Mouse (Mus musculus) lung, adult 2 months (tissue): ENCODE data around the gene Snrpc.

Experiments used
- CTCF ChIP-seq: fragments of 200-500 bp; IDR thresholded peaks from 2 replicates; pipeline ENCODE4 v1.5.1; 2011; ENCODE audit warnings: mild to moderate bottlenecking, low read length, control low read depth; ENCODE audit not compliant: insufficient read depth
- POLR2A ChIP-seq: fragments of 200-500 bp; IDR thresholded peaks from 2 replicates; pipeline ENCODE4 v1.6.1; 2011; ENCODE audit warnings: low read depth, mild to moderate bottlenecking, control low read depth, low read length, borderline replicate concordance; ENCODE audit errors: extremely low read depth

GRCm38 (mm10) chr17:27883129-27883528 is 45.2 kb downstream of the Snrpc start:
- TF ChIP-seq POLR2A (no peak), CTCF (no peak)
